Mouse (Mus musculus): ENCODE data around the gene Atp6v1e2. TPM values are rescaled to one million over a fixed set of nuclear protein-coding genes. Genes with fewer than 3 reads are reported as not detected.

Gene Atp6v1e2
- polyA plus RNA-seq (2014; fragmentation: Nextera tagmentation; extraction: Ambion mirVana): not detected in 2 replicates

- no peak within 1 kb of the TSS for H3K4me3 ChIP-seq (ENCODE audit: low read depth, low read length)
- H3K9me3 ChIP-seq (ENCODE audit: control insufficient read depth, low read length): no peaks in the 10 kb centered on the region
- ATAC-seq (replicated peaks; ENCODE audit: low FRiP score, low TSS enrichment, low read depth): no peak
- no peak within 1 kb of the TSS for H3K9ac ChIP-seq (ENCODE audit: low read length)
- no peak within 1 kb of the TSS for H3K27ac ChIP-seq (ENCODE audit: low read depth)
- H3K4me2 ChIP-seq (ENCODE audit: low read length): no peak within 1 kb of the TSS
- DNase-seq (ENCODE audit: low spot score): no peak
- H3K36me3 ChIP-seq (ENCODE audit: control insufficient read depth, insufficient read depth, low read length): no peaks in the 10 kb centered on the region
- H3K4me1 ChIP-seq (replicated peaks; ENCODE audit: control insufficient read depth, insufficient read depth, low read length): no peaks in the 10 kb centered on the region
- H3K27me3 ChIP-seq (replicated peaks; ENCODE audit: control insufficient read depth, insufficient read depth, low read length): no peaks in the 10 kb centered on the region
- 81% methylated on average over 28 of the region's 28 CpGs for WGBS
Observed at GRCm38 (mm10) chr17:86947840-86948796, at the start of gene Atp6v1e2. Atp6v1e2 (minus strand) TSS chr17:86947897.

DNA sequence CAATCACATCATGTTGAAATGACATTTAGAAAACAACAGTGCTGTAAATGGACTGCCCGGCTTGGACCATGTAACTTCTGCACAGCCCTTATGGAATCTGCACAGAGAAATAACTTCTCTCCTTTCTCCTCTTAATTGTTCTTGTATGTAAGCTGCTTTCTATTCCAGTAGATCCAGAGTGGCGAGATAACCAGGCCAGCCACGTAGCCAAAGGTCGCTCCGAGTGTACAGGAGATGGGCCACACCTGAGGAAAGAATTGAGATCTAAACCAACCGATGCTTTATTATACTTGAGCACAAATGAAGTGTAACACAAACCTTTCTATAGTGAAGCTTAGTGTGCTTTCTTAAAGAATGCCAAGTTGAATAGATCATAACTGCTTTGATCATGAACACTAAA, 49.6 kb upstream of the Atp6v1e2 start:
- Histone ChIP-seq H3K9me3 (ENCODE audit: control insufficient read depth, low read length) (no peaks in the 10 kb centered on the region), H3K36me3 (ENCODE audit: control insufficient read depth, insufficient read depth, low read length) (peaks cover 38% of the 10 kb centered on the region), H3K4me3 (ENCODE audit: low read depth, low read length) (no peak overlapping the region), H3K27ac (ENCODE audit: low read depth) (no peak overlapping the region), H3K4me1 (replicated peaks; ENCODE audit: control insufficient read depth, insufficient read depth, low read length) (no peaks in the 10 kb centered on the region), H3K9ac (ENCODE audit: low read length) (no peak overlapping the region), H3K27me3 (replicated peaks; ENCODE audit: control insufficient read depth, insufficient read depth, low read length) (no peaks in the 10 kb centered on the region), H3K4me2 (ENCODE audit: low read length) (no peak overlapping the region)
- WGBS: 87% methylated on average over 6 of the region's 6 CpGs
- DNase-seq (ENCODE audit: low spot score): no peak
- ATAC-seq (replicated peaks; ENCODE audit: low FRiP score, low TSS enrichment, low read depth): no peak

DNA sequence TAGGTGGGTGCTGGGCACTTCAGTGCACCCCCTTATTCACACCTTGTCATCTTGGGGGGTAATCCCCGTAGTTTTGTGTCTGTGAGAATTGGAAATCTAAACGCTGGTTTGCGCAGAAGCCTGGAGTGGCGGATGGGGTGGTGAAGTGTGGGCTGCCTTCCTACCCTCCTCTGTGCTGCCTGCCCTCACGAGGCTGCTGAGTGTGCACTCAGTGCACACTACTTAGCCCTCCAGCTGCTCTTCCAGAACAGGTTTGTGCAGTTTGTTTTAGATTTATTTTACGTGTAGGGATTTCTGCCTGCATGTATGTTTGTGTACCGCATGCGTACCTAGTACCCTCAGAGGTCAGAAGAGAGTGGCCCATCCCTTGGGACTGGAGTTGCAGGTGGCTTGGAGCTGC, 43.6 kb upstream of the Atp6v1e2 start:
- H3K4me1 ChIP-seq (replicated peaks; ENCODE audit: control insufficient read depth, insufficient read depth, low read length): no peaks in the 10 kb centered on the region; the same call in 1 of the 2 replicates
- H3K9me3 ChIP-seq (ENCODE audit: control insufficient read depth, low read length): no peaks in the 10 kb centered on the region
- H3K36me3 ChIP-seq (ENCODE audit: control insufficient read depth, insufficient read depth, low read length): peaks cover 8% of the 10 kb centered on the region; the same call in 1 of the 2 replicates
- H3K27me3 ChIP-seq (replicated peaks; ENCODE audit: control insufficient read depth, insufficient read depth, low read length): no peaks in the 10 kb centered on the region
- H3K4me3 ChIP-seq (ENCODE audit: low read depth, low read length): no peak overlapping the region
- DNase-seq (ENCODE audit: low spot score) (no peak), ATAC-seq (replicated peaks; ENCODE audit: low FRiP score, low TSS enrichment, low read depth) (no peak)
- H3K9ac ChIP-seq (ENCODE audit: low read length): no peak overlapping the region
- no peak overlapping the region for H3K27ac ChIP-seq (ENCODE audit: low read depth)
- H3K4me2 ChIP-seq (ENCODE audit: low read length): no peak overlapping the region
- 86% methylated on average over 8 of the region's 8 CpGs for WGBS

- Histone ChIP-seq H3K27me3 (replicated peaks; ENCODE audit: control insufficient read depth, insufficient read depth, low read length) (no peaks in the 10 kb centered on the region), H3K4me3 (ENCODE audit: low read depth, low read length) (no peak overlapping the region), H3K27ac (ENCODE audit: low read depth) (no peak overlapping the region), H3K9me3 (ENCODE audit: control insufficient read depth, low read length) (no peaks in the 10 kb centered on the region), H3K9ac (ENCODE audit: low read length) (no peak overlapping the region), H3K4me2 (ENCODE audit: low read length) (no peak overlapping the region), H3K36me3 (ENCODE audit: control insufficient read depth, insufficient read depth, low read length) (0 out of 2 replicates have a peak, but pooled peaks cover 5% of the 10 kb centered on the region), H3K4me1 (replicated peaks; ENCODE audit: control insufficient read depth, insufficient read depth, low read length) (no peaks in the 10 kb centered on the region; the same call in 1 of the 2 replicates)
- 69% methylated on average over 6 of the region's 6 CpGs for WGBS
- no peak for DNase-seq (ENCODE audit: low spot score)
- ATAC-seq (replicated peaks; ENCODE audit: low FRiP score, low TSS enrichment, low read depth): no peak
Observed at GRCm38 (mm10) chr17:86988601-86989184, 41.0 kb upstream of the Atp6v1e2 start.

- no peak for ATAC-seq (replicated peaks; ENCODE audit: low FRiP score, low TSS enrichment, low read depth)
- WGBS: 95% methylated on average over 5 of the region's 5 CpGs
- Histone ChIP-seq H3K9ac (ENCODE audit: low read length) (no peak overlapping the region), H3K36me3 (ENCODE audit: control insufficient read depth, insufficient read depth, low read length) (0 out of 2 replicates have a peak, but pooled peaks cover 8% of the 10 kb centered on the region), H3K4me1 (replicated peaks; ENCODE audit: control insufficient read depth, insufficient read depth, low read length) (no peaks in the 10 kb centered on the region; the same call in 1 of the 2 replicates), H3K4me3 (ENCODE audit: low read depth, low read length) (no peak overlapping the region), H3K27me3 (replicated peaks; ENCODE audit: control insufficient read depth, insufficient read depth, low read length) (no peaks in the 10 kb centered on the region), H3K4me2 (ENCODE audit: low read length) (no peak overlapping the region), H3K9me3 (ENCODE audit: control insufficient read depth, low read length) (no peaks in the 10 kb centered on the region), H3K27ac (ENCODE audit: low read depth) (no peak overlapping the region)
- DNase-seq (ENCODE audit: low spot score): no peak
Observed at GRCm38 (mm10) chr17:86988161-86988560, 40.5 kb upstream of the Atp6v1e2 start.

GRCm38 (mm10) chr17:86986449-86987138, 38.9 kb upstream of the Atp6v1e2 start:
- no peaks in the 10 kb centered on the region for H3K9me3 ChIP-seq (ENCODE audit: control insufficient read depth, low read length)
- ATAC-seq (replicated peaks; ENCODE audit: low FRiP score, low TSS enrichment, low read depth) (no peak), DNase-seq (ENCODE audit: low spot score) (no peak)
- H3K9ac ChIP-seq (ENCODE audit: low read length): no peak overlapping the region
- H3K27me3 ChIP-seq (replicated peaks; ENCODE audit: control insufficient read depth, insufficient read depth, low read length): no peaks in the 10 kb centered on the region
- H3K4me2 ChIP-seq (ENCODE audit: low read length): no peak overlapping the region
- H3K4me1 ChIP-seq (replicated peaks; ENCODE audit: control insufficient read depth, insufficient read depth, low read length): peaks cover 2% of the 10 kb centered on the region; the same call in 1 of the 2 replicates
- 54% methylated on average over 17 of the region's 17 CpGs for WGBS
- H3K27ac ChIP-seq (ENCODE audit: low read depth): no peak overlapping the region
- no peak overlapping the region for H3K4me3 ChIP-seq (ENCODE audit: low read depth, low read length)
- 0 out of 2 replicates have a peak, but pooled peaks cover 10% of the 10 kb centered on the region for H3K36me3 ChIP-seq (ENCODE audit: control insufficient read depth, insufficient read depth, low read length)

- H3K27ac ChIP-seq (ENCODE audit: low read depth): no peak overlapping the region
- no peaks in the 10 kb centered on the region for H3K27me3 ChIP-seq (replicated peaks; ENCODE audit: control insufficient read depth, insufficient read depth, low read length)
- ATAC-seq (replicated peaks; ENCODE audit: low FRiP score, low TSS enrichment, low read depth) (peak; percentile 56), DNase-seq (ENCODE audit: low spot score) (no peak)
- peaks cover 2% of the 10 kb centered on the region; the same call in 1 of the 2 replicates for H3K4me1 ChIP-seq (replicated peaks; ENCODE audit: control insufficient read depth, insufficient read depth, low read length)
- H3K36me3 ChIP-seq (ENCODE audit: control insufficient read depth, insufficient read depth, low read length): peaks cover 25% of the 10 kb centered on the region
- no peak overlapping the region for H3K4me2 ChIP-seq (ENCODE audit: low read length)
- 53% methylated on average over 9 of the region's 9 CpGs for WGBS
- H3K4me3 ChIP-seq (ENCODE audit: low read depth, low read length): no peak overlapping the region
- H3K9ac ChIP-seq (ENCODE audit: low read length): no peak overlapping the region
- no peaks in the 10 kb centered on the region for H3K9me3 ChIP-seq (ENCODE audit: control insufficient read depth, low read length)
Observed at GRCm38 (mm10) chr17:86982497-86982896, 34.8 kb upstream of the Atp6v1e2 start.

DNA sequence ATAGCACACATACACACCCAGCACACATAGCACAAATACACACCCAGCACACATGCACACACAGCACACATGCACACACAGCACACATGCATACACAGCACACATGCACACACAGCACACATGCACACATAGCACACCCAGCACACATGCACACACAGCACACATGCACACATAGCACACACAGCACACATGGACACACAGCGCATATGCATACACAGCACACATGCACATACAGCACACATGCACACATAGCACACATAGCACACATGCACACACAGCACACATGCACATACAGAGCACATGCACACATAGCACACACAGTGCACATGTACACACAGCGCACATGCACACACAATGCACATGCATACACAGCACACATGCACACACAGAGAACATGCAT, 34.0 kb upstream of the Atp6v1e2 start:
- WGBS: 100% methylated on average over 2 of the region's 2 CpGs
- no peak overlapping the region for H3K4me2 ChIP-seq (ENCODE audit: low read length)
- DNase-seq (ENCODE audit: low spot score): no peak

More for the DNA sequence above, 34.0 kb upstream of the Atp6v1e2 start:
- no peaks in the 10 kb centered on the region for H3K27me3 ChIP-seq (replicated peaks; ENCODE audit: control insufficient read depth, insufficient read depth, low read length)
- H3K9me3 ChIP-seq (ENCODE audit: control insufficient read depth, low read length): no peaks in the 10 kb centered on the region
- H3K4me3 ChIP-seq (ENCODE audit: low read depth, low read length): no peak overlapping the region
- H3K9ac ChIP-seq (ENCODE audit: low read length): no peak overlapping the region
- H3K27ac ChIP-seq (ENCODE audit: low read depth): no peak overlapping the region
- peaks cover 25% of the 10 kb centered on the region for H3K36me3 ChIP-seq (ENCODE audit: control insufficient read depth, insufficient read depth, low read length)
- ATAC-seq (replicated peaks; ENCODE audit: low FRiP score, low TSS enrichment, low read depth): no peak
- H3K4me1 ChIP-seq (replicated peaks; ENCODE audit: control insufficient read depth, insufficient read depth, low read length): peaks cover 2% of the 10 kb centered on the region; the same call in 1 of the 2 replicates

Measured in intestine, embryonic 14.5 days (tissue).